Mouse (Mus musculus): Measurements from ENCODE around the gene Sec16a. TPM values are rescaled to one million over a fixed set of nuclear protein-coding genes. Genes with fewer than 3 reads are reported as not detected.

Sec16a gene
- polyA plus RNA-seq, 1 experiment, result 51.5 TPM

DNA sequence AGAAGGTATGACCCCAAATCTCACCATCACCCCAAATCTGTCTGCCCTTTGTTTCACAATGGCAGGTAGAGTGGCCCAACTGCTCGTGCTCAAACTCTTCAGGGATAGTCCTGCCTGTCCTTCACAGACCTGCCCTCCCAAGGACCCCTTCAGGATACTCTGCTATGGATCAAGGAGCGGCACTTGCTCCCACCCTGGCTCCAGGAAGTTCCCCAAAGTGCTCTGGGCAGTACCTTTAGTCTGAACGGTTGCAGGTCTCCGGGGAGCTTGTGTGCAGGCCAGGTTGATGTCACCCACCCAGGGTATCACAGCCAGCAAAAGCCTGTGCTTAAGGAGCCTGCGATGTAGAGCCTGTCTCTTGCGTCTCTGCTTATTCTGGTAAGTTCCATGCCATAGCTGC is 77.1 kb downstream of the Sec16a start:
- peaks cover 47% of the 10 kb centered on the region for H3K36me3 ChIP-seq (ENCODE audit: control insufficient read depth, insufficient read depth, low read length, poor library complexity, severe bottlenecking)
- TF ChIP-seq CTCF (IDR thresholded peaks at IDR 0.05; ENCODE audit: low read depth, low read length), result no peak
- TF ChIP-seq POLR2A (IDR thresholded peaks at IDR 0.05; ENCODE audit: insufficient read depth, low read length), result no peak
- TF ChIP-seq EP300 (IDR thresholded peaks at IDR 0.05; ENCODE audit: insufficient read depth, low read depth, low read length), result no peak

DNA sequence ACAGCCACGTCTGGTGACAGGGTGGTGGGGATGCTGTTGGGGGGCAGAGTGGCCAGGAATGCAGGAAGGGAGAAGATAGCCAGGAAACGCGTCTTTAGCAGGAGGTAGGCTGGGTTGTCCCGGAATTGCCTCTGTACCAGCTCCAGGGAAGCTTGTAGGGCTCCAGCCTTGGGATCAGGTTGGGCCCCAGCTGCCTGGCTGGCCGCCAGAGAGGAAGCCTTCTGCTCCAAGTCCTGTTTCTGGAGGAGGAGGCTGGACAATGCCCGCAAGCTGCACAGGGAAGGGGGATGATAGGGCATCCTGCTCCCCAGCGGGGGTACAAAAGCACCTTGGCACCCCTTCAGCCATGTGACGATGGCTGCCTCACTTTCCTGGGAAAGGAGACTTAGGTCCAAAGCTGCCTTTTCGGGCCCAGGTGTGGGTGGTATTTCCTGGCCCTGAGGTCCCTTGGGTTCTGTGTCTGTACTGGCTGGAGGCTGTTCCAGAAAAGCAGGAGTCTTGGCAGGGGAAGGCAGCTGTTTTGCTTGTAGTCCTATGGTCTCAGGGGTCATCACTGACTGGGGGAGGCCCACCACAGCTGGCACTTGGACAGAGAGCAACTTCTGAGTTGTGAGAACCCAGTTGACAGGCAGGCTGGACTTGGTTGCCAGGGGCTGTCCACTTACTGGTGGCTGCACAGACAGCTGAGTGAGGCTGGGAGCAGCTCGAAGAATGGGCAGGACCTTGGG is 80.1 kb downstream of the Sec16a start:
- peaks cover 26% of the 10 kb centered on the region for H3K36me3 ChIP-seq (ENCODE audit: control insufficient read depth, insufficient read depth, low read length, poor library complexity, severe bottlenecking)
- no peaks in the 10 kb centered on the region for H3K27me3 ChIP-seq (ENCODE audit: control insufficient read depth, insufficient read depth, low read length, poor library complexity, severe bottlenecking)
- TF ChIP-seq POLR2A (IDR thresholded peaks at IDR 0.05; ENCODE audit: insufficient read depth, low read length) (no peak), CTCF (IDR thresholded peaks at IDR 0.05; ENCODE audit: low read depth, low read length) (no peak), EP300 (IDR thresholded peaks at IDR 0.05; ENCODE audit: insufficient read depth, low read depth, low read length) (no peak)
- no peak overlapping the region for H3K9ac ChIP-seq (ENCODE audit: low read depth, poor library complexity, severe bottlenecking)
- H3K4me1 ChIP-seq (ENCODE audit: control insufficient read depth, insufficient read depth, low read length), result no peaks in the 10 kb centered on the region
- no peak overlapping the region for H3K4me3 ChIP-seq (ENCODE audit: low read depth, low read length)
- no peak overlapping the region for H3K27ac ChIP-seq (ENCODE audit: insufficient read depth, low read length)
- no peaks in the 10 kb centered on the region for H3K9me3 ChIP-seq (replicated peaks; ENCODE audit: control insufficient read depth, insufficient read depth, low read length, poor library complexity, severe bottlenecking)

More for the DNA sequence above, 77.1 kb downstream of the Sec16a start:
- Histone ChIP-seq H3K4me1 (ENCODE audit: control insufficient read depth, insufficient read depth, low read length) (no peaks in the 10 kb centered on the region), H3K9ac (ENCODE audit: low read depth, poor library complexity, severe bottlenecking) (no peak overlapping the region), H3K9me3 (replicated peaks; ENCODE audit: control insufficient read depth, insufficient read depth, low read length, poor library complexity, severe bottlenecking) (no peaks in the 10 kb centered on the region), H3K27ac (ENCODE audit: insufficient read depth, low read length) (no peak overlapping the region), H3K4me3 (ENCODE audit: low read depth, low read length) (no peak overlapping the region), H3K27me3 (ENCODE audit: control insufficient read depth, insufficient read depth, low read length, poor library complexity, severe bottlenecking) (no peaks in the 10 kb centered on the region)

DNA sequence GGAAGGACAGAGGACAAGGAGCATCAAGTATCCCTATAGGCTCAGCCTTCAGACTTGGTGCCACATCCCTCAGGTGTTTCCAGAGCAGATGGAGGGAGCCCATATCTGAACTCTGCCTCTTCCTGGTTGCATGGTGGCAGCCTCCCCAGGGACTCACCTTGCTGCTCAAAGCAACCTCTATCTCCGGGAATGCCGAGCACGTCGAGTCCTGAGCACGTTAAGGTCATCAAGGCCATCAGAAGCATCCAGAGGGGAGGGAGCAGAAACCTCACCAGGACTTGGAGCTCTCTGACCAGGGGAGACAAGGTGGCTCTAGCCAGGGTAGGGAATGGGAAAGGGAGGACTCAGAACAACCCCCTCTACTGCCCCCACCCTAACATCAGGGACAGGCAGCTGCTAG is 81.5 kb downstream of the Sec16a start:
- H3K4me1 ChIP-seq (ENCODE audit: control insufficient read depth, insufficient read depth, low read length), result no peaks in the 10 kb centered on the region
- H3K36me3 ChIP-seq (ENCODE audit: control insufficient read depth, insufficient read depth, low read length, poor library complexity, severe bottlenecking), result peaks cover 14% of the 10 kb centered on the region
- TF ChIP-seq EP300 (IDR thresholded peaks at IDR 0.05; ENCODE audit: insufficient read depth, low read depth, low read length) (no peak), POLR2A (IDR thresholded peaks at IDR 0.05; ENCODE audit: insufficient read depth, low read length) (no peak), CTCF (IDR thresholded peaks at IDR 0.05; ENCODE audit: low read depth, low read length) (no peak)
- H3K27ac ChIP-seq (ENCODE audit: insufficient read depth, low read length), result no peak overlapping the region
- H3K27me3 ChIP-seq (ENCODE audit: control insufficient read depth, insufficient read depth, low read length, poor library complexity, severe bottlenecking), result no peaks in the 10 kb centered on the region
- no peak overlapping the region for H3K4me3 ChIP-seq (ENCODE audit: low read depth, low read length)
- H3K9ac ChIP-seq (ENCODE audit: low read depth, poor library complexity, severe bottlenecking), result no peak overlapping the region
- no peaks in the 10 kb centered on the region for H3K9me3 ChIP-seq (replicated peaks; ENCODE audit: control insufficient read depth, insufficient read depth, low read length, poor library complexity, severe bottlenecking)

DNA sequence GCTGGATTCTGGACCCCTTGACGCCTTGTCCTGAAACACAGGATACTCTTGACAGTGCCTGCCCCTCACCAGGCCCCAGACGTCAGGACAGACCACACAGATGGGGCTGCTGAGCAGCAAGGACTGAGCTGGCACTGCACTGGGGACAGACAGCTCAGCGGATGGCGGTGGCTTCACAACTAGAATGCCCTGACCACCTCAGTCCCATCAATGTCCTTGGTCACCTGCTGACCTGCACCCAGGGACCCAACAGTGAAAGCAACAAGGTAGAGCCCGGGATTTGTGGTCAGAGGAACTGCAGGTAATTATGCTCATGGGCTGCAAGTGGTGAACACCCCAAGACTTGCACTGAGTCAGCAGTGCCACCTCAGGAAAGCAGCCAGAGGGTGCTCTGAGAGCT is 82.0 kb downstream of the Sec16a start:
- Histone ChIP-seq H3K9me3 (replicated peaks; ENCODE audit: control insufficient read depth, insufficient read depth, low read length, poor library complexity, severe bottlenecking) (no peaks in the 10 kb centered on the region), H3K27me3 (ENCODE audit: control insufficient read depth, insufficient read depth, low read length, poor library complexity, severe bottlenecking) (no peaks in the 10 kb centered on the region), H3K4me1 (ENCODE audit: control insufficient read depth, insufficient read depth, low read length) (no peaks in the 10 kb centered on the region), H3K4me3 (ENCODE audit: low read depth, low read length) (no peak overlapping the region), H3K36me3 (ENCODE audit: control insufficient read depth, insufficient read depth, low read length, poor library complexity, severe bottlenecking) (peaks cover 11% of the 10 kb centered on the region), H3K27ac (ENCODE audit: insufficient read depth, low read length) (no peak overlapping the region), H3K9ac (ENCODE audit: low read depth, poor library complexity, severe bottlenecking) (no peak overlapping the region)
- TF ChIP-seq CTCF (IDR thresholded peaks at IDR 0.05; ENCODE audit: low read depth, low read length) (no peak), POLR2A (IDR thresholded peaks at IDR 0.05; ENCODE audit: insufficient read depth, low read length) (no peak), EP300 (IDR thresholded peaks at IDR 0.05; ENCODE audit: insufficient read depth, low read depth, low read length) (no peak)

DNA sequence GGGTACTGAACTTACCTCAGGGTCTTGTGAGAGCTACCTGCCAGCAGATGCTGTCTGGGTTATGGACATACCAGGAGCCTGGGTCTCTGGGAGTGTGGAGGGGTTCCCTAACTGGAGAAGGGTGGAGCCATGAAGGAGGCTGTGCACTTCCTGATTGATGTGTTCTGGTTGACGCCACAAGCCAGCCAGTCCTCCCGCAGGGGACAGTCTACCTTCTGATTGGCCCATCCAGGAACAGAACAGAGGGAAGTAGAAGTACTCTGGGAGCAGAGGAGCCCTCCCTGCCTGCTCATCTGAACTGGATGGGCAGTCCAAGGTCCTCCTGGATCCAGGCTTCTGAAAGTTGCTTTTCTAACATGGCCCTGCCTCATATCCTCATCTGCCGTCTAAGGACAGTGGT is 84.2 kb downstream of the Sec16a start, which contains the start of gene Card9:
TSS of gene Card9 (minus strand) at position 147 of the 400 bp plus-strand sequence.
- no peak within 1 kb of the TSS for H3K27ac ChIP-seq (ENCODE audit: insufficient read depth, low read length)

DNA sequence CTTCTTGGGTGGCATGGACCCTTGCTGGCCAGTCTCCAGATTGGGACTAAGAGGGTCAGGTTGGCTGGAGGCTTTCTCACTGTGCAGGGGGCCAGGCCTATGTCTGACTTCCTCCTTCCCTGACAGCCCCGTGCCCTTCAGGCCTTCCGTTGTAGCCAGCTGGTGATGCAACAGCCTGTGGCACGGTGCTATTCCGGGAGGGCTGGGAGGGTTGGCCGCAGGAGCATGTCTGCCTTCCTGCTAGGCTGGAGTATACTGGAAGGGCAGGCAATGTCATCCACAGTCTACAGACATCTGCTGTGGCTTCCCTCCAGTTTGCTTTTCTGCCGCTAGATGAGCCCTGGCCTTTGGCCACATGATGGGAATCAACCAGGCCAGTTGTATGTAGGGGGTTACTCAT is 85.0 kb downstream of the Sec16a start:
- Histone ChIP-seq H3K36me3 (ENCODE audit: control insufficient read depth, insufficient read depth, low read length, poor library complexity, severe bottlenecking) (no peaks in the 10 kb centered on the region; the same call in 1 of the 2 replicates), H3K9ac (ENCODE audit: low read depth, poor library complexity, severe bottlenecking) (no peak overlapping the region), H3K27ac (ENCODE audit: insufficient read depth, low read length) (no peak overlapping the region), H3K9me3 (replicated peaks; ENCODE audit: control insufficient read depth, insufficient read depth, low read length, poor library complexity, severe bottlenecking) (no peaks in the 10 kb centered on the region), H3K27me3 (ENCODE audit: control insufficient read depth, insufficient read depth, low read length, poor library complexity, severe bottlenecking) (no peaks in the 10 kb centered on the region), H3K4me1 (ENCODE audit: control insufficient read depth, insufficient read depth, low read length) (peaks cover 1% of the 10 kb centered on the region), H3K4me3 (ENCODE audit: low read depth, low read length) (no peak overlapping the region)
- TF ChIP-seq EP300 (IDR thresholded peaks at IDR 0.05; ENCODE audit: insufficient read depth, low read depth, low read length), result no peak
- TF ChIP-seq CTCF (IDR thresholded peaks at IDR 0.05; ENCODE audit: low read depth, low read length), result no peak
- TF ChIP-seq POLR2A (IDR thresholded peaks at IDR 0.05; ENCODE audit: insufficient read depth, low read length), result no peak

More for the DNA sequence above, 84.2 kb downstream of the Sec16a start, which contains the start of gene Card9:
- peaks cover 1% of the 10 kb centered on the region for H3K4me1 ChIP-seq (ENCODE audit: control insufficient read depth, insufficient read depth, low read length)
- H3K9ac ChIP-seq (ENCODE audit: low read depth, poor library complexity, severe bottlenecking), result no peak within 1 kb of the TSS
- H3K9me3 ChIP-seq (replicated peaks; ENCODE audit: control insufficient read depth, insufficient read depth, low read length, poor library complexity, severe bottlenecking), result no peaks in the 10 kb centered on the region
- TF ChIP-seq POLR2A (IDR thresholded peaks at IDR 0.05; ENCODE audit: insufficient read depth, low read length) (no peak), CTCF (IDR thresholded peaks at IDR 0.05; ENCODE audit: low read depth, low read length) (no peak), EP300 (IDR thresholded peaks at IDR 0.05; ENCODE audit: insufficient read depth, low read depth, low read length) (no peak)
- H3K4me3 ChIP-seq (ENCODE audit: low read depth, low read length), result no peak within 1 kb of the TSS
- H3K27me3 ChIP-seq (ENCODE audit: control insufficient read depth, insufficient read depth, low read length, poor library complexity, severe bottlenecking), result no peaks in the 10 kb centered on the region
- H3K36me3 ChIP-seq (ENCODE audit: control insufficient read depth, insufficient read depth, low read length, poor library complexity, severe bottlenecking), result no peaks in the 10 kb centered on the region; the same call in 1 of the 2 replicates

Other genes with a start within 250 kb of the Sec16a start
- not detected in 2 replicates for gene Lhx3, start 236.9 kb downstream of the Sec16a start, polyA plus RNA-seq (2011; ENCODE audit: insufficient read depth, insufficient read length, low read depth, missing spikeins)
- gene Qsox2, start 207.7 kb downstream of the Sec16a start, polyA plus RNA-seq (2011; ENCODE audit: insufficient read depth, insufficient read length, low read depth, missing spikeins), result 17.2 and 18.0 TPM in 2 replicates
- 0.06 TPM in 1 of 2 replicates, not detected in the other for gene Ccdc187, start 150.7 kb downstream of the Sec16a start, polyA plus RNA-seq (2011; ENCODE audit: insufficient read depth, insufficient read length, low read depth, missing spikeins)
- gene Gpsm1, start 129.7 kb downstream of the Sec16a start, polyA plus RNA-seq (2011; ENCODE audit: insufficient read depth, insufficient read length, low read depth, missing spikeins), result 16.3 and 16.5 TPM in 2 replicates
- gene Dnlz, start 93.1 kb downstream of the Sec16a start, polyA plus RNA-seq (2011; ENCODE audit: insufficient read depth, insufficient read length, low read depth, missing spikeins), result 9.8 and 10.4 TPM in 2 replicates
- not detected in 2 replicates for gene Card9, start 84.3 kb downstream of the Sec16a start, polyA plus RNA-seq (2011; ENCODE audit: insufficient read depth, insufficient read length, low read depth, missing spikeins)
- 51.4 and 54.3 TPM in 2 replicates for gene Snapc4, start 64.6 kb downstream of the Sec16a start, polyA plus RNA-seq (2011; ENCODE audit: insufficient read depth, insufficient read length, low read depth, missing spikeins)
- 68.4 and 83.0 TPM in 2 replicates for gene Entr1, start 55.9 kb downstream of the Sec16a start, polyA plus RNA-seq (2011; ENCODE audit: insufficient read depth, insufficient read length, low read depth, missing spikeins)
- 161 and 167 TPM in 2 replicates for gene Pmpca, start 55.9 kb downstream of the Sec16a start, polyA plus RNA-seq (2011; ENCODE audit: insufficient read depth, insufficient read length, low read depth, missing spikeins)
- gene Inpp5e, start 36.0 kb downstream of the Sec16a start, polyA plus RNA-seq (2011; ENCODE audit: insufficient read depth, insufficient read length, low read depth, missing spikeins), result 7.3 and 15.3 TPM in 2 replicates
- 31.1 and 31.9 TPM in 2 replicates for gene Notch1, start 71.4 kb upstream of the Sec16a start, polyA plus RNA-seq (2011; ENCODE audit: insufficient read depth, insufficient read length, low read depth, missing spikeins)
- 37.7 and 41.1 TPM in 2 replicates for gene Egfl7, start 134.8 kb upstream of the Sec16a start, polyA plus RNA-seq (2011; ENCODE audit: insufficient read depth, insufficient read length, low read depth, missing spikeins)
- gene Gm20532, start 141.4 kb upstream of the Sec16a start, polyA plus RNA-seq (2011; ENCODE audit: insufficient read depth, insufficient read length, low read depth, missing spikeins), result not detected in 2 replicates
- gene Agpat2, start 159.2 kb upstream of the Sec16a start, polyA plus RNA-seq (2011; ENCODE audit: insufficient read depth, insufficient read length, low read depth, missing spikeins), result 19.7 and 21.0 TPM in 2 replicates
- 4.9 and 5.3 TPM in 2 replicates for gene Fam69b, start 183.2 kb upstream of the Sec16a start, polyA plus RNA-seq (2011; ENCODE audit: insufficient read depth, insufficient read length, low read depth, missing spikeins)
- not detected in 2 replicates for gene Lcn4, start 226.1 kb upstream of the Sec16a start, polyA plus RNA-seq (2011; ENCODE audit: insufficient read depth, insufficient read length, low read depth, missing spikeins)